Mouse (Mus musculus) neural tube, postnatal 0 days (tissue): ENCODE data around the gene Myo1d. TPM values are rescaled to one million over a fixed set of nuclear protein-coding genes. Genes with fewer than 3 reads are reported as not detected.

Source experiments
- polyA plus RNA-seq: library from polyadenylated mRNA; unstranded; fragments of >200 nt; fragmentation: Nextera tagmentation; extraction: Ambion mirVana; gene quantifications from 2 replicates; pipeline ENCODE4 v1.2.1, GENCODE M21; 2015

Myo1d gene
- 1.8 and 2.5 TPM in 2 replicates for polyA plus RNA-seq

GRCm38 (mm10) chr11:80779527-80780344 lies at the start of gene Myo1d:
Gene Myo1d, minus strand, starts transcription at chr11:80780025.

GRCm38 (mm10) chr11:80809993-80810821 lies 30.4 kb upstream of the Myo1d start, which contains the start of gene Tmem98:
Gene Tmem98, plus strand, starts transcription at chr11:80810175.

GRCm38 (mm10) chr11:80476222-80477189 lies 303.3 kb downstream of the Myo1d start, which contains the start of gene Cdk5r1:
Gene Cdk5r1, plus strand, starts transcription at chr11:80477023.

Other genes starting within 250 kb of the Myo1d start
- 13.1 and 15.5 TPM in 2 replicates for gene Tmem98, start 30.1 kb upstream of the Myo1d start, polyA plus RNA-seq
- gene Spaca3, start 78.3 kb upstream of the Myo1d start, polyA plus RNA-seq: not detected in 2 replicates